Mouse (Mus musculus) right cerebral cortex, adult 2 months (tissue): ENCODE results near the gene Cnpy4.
"Not testable (repeated sequence)": the region's sequence is repeated elsewhere in the genome, so short reads cannot be mapped to it uniquely, and the experiment has no call there.

Experiments
- DNase-seq, 2 experiments: peaks; one replicate each; pipeline ENCODE4 v3.0.0; 2021 to 2022; ENCODE audit warnings: low spot score in 2 of 2

The Cnpy4 gene

DNA sequence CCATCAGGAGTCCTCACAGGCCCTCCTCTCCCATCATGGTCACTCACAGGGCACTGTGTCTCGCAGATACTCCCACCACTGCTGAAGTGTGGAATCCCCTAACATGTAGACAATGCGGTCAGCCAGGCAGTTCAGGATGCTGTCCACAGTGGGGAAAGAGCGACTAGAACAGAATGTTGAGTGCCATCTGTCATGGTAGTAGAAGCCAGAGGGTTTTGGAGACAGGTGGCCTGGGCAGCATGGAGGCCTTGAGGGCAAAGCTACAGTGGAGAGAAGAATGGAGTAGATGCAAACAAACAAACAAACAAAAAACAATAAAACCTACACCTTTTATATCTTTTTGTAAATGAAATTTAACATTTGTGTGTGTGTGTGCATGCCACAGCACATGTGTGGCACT, 14.8 kb downstream of the Cnpy4 start:
- DNase-seq, result no peak

DNA sequence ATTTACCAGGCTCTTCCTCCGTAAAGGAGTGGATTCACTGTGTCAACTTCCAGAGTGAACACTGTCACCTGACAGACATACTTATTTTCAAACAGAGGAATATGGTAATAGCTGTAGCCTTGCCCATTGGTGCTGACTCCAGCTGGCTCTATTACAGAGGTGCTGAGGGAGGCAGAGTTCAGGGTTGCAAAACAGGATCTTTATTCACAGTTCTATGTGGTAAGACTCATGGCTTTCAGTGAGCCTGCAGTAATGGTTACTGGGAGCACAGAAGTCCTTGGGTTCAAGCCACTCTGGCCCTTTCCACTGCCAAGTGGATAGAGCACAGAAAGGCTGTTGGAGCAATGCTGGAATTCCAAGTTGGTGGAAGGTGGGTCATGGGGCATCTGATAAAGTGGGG, 20.0 kb downstream of the Cnpy4 start:
- DNase-seq, result no peak

DNA sequence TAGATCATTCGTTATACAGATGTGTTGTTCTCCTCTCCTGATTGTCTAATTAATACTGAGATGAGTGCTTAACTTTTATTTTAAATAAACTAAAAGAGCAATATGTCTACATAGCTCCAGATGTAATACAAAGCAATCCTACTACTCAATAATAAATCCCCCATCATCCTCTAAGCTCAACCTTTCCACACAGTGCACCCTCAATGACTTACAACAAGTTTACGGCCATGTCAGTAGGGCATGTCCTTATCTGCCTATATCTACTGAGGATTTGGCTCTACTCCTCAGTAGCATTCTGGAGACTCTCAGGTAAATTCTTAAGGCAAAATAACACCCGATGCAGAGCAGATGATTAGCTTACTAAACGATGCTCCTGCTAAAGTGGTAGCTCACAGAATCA, 20.6 kb downstream of the Cnpy4 start:
- no peak for DNase-seq

DNA sequence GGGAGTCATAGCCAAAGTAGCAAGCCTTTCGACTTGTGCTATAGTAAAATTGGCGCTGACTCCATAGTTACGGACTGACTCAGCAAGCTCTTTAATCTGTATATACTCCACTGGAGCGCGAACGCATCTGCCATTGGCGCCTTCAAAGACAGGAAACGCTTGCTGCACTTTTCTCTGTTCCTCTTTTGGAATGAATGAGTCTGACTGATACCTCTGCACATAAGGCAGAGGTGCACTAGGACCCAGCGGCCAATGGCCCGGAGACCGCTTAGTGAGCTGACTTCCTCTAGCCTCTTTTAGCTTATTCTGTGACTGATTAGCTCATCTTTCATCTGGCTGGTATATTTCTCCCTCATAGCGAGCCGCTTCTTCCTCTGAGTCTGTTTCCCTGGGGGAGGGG, 29.3 kb downstream of the Cnpy4 start:
- DNase-seq, result not testable (repeated sequence)

DNA sequence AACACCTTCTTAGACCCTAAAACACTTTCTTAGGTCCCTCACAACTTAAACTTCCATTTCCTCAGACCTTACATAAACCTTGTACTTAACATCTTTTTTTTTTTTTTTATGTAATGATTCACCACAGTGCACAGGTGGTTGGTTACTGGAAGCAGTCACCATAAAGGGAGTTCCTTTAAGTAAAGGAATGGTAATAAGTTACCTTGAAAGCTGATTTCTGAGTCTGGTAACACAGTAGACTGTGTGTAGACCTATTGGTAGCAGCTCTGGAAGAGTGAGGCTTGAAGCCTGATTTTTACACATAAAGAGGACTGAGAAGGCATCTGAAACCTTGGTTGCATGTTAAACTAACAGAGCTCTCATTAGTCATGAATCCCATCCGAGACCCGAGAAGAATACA, 32.6 kb downstream of the Cnpy4 start:
- DNase-seq, result no peak

DNA sequence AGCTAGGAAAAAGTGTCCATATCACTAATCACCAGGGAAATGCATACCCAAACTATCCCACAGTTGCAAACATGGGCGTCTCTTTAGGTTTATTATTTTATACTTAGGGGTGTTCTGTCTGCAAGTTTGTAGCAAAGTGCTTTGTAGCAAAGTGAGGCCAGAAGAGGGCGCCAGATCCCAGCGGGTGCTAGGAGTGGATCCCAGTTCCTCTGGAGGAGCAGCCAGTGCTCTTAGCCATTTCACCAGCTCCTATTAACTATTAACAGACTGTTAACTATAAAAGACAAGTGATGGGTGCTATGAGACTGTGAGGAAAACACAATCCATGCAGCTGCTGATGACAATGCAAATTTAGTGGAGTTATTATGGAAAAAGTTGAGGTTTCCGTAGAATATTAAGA, 34.8 kb downstream of the Cnpy4 start:
- peak; percentile 85 to 90 for DNase-seq

DNA sequence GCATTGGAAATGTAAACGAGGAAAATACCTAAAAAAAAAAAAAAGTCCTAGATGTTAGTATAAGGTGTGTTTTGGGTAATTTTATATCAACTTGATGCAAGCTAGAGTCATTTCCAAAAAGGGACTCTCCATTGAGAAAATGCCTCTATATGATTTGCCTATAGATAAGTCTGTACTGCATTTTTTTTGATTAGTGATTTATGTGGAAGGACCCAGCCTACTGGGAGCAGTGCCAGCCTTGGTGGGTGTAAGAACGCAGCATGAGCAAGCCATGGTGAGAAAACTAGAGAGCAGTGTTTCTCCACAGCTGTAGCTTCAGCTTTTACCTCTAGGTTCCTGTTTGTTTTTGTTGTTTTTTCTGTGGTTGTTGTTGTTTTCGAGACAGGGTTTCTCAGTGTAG, 36.0 kb downstream of the Cnpy4 start:
- peak; percentile 31 to 41 for DNase-seq

DNA sequence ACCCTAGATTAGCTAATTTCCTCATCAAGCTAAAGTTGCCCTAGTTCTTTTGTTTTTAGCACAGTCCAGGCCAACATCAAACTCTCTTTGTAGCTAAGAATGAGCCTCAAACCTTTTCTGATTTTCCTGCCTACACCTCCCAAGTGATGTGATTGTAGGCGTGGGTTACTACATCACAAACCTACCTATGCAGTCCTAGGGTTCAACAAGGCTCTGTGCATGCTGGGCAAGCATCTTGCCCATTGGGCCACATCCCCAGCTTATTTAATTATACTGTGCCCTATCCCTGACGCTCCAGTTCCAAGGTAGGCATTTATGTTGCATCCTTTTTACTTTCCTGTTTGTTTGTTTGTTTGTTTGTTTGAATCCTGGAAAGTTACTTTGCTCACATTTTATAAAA, 38.4 kb downstream of the Cnpy4 start, which contains the start of gene Nxpe5:
TSS of gene Nxpe5 (plus strand) at position 199 of the 400 bp plus-strand sequence.
- no peak for DNase-seq

DNA sequence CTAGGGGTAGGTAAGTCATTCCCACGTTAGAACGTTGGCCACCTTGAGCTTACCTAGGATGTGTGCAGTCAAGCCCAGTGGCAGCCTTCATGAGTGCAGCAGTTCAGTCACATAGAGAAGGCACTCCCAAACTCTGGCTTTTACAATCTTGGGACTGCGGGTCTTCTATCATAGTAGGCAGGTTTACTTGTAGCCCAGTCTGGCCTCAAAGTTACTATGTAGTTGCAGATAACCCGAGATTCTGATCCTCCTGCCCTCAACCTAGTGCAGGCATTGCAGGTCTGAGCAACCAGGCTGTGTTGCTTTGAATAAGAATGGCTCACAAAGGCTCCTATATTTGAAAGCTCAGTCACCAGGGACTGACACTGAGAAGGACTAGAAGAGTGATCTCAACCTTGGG, 39.2 kb downstream of the Cnpy4 start:
- no peak for DNase-seq

DNA sequence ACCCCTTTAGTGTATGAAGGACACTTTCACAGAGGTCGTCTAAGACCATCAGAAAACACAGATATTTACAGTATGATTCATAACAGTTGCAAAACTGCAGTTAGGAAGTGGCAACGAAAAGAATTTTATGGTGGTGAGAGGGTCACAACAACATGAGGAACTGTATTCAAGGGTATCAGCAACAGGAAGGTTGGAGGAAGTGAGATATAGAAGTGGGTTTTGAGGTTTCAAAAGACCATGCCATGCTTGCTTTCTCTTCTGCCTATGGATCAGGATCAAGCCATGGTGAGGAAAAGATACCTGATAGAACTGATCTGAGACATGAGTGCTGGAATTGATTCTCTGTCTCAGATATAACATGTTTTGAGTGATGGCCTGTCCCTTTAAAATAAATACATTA, 40.1 kb downstream of the Cnpy4 start:
- DNase-seq, result no peak

DNA sequence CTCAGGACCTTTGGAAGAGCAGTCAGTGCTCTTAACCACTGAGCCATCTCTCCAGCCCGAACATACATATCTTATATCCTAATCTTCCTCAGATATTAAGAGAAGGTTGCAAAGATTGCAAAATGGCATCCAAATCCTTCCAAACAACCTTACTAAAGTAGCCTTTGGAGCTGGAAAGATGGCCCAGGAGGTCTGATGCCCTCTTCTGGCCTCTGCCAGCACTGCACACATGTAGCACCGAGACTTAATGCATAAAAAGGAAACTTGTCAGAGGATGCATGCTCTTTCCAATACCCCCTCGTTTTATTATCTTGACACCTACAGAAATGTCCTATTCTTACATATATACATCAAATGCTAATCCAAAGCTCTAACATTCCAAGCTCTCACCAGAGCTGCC, 40.7 kb downstream of the Cnpy4 start:
- peak; percentile 7 to 11 for DNase-seq

DNA sequence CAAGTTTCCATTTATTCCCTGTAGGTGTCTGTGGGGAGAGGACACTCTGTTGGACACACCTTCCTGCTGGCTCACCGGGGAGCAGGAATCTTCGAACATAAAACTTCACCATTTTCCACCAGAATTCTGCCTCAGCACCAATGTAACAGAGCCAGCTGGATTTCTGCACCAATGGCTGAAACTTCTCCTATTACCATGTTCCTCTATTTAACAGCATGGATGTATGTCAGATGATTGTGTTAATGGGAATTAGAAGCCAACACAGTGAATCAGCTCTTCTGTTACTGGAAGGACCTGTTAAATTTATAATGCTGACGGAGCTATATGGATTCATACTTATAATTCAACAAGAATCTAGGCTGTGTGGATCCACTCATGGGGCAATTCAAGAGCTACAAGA, 42.2 kb downstream of the Cnpy4 start:
- no peak for DNase-seq

DNA sequence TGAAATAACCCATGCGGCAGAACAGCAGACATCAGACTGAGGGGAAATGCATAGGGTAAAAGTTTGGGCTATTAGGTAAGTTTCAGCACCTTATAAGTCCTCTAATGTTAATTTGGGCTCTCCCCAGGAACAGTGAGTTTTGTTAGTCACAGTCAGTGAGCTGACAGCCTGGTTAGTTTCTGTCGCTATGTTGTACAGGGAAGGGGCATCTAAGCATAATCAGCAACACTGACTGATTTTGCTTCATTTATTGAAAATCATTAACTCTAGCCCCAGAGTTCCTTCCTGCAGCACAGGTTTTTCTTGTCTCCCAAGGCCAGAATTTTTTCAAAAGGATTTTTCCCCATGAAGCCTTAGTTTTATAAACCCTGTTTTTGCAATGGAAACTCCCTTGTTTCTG, 46.5 kb downstream of the Cnpy4 start:
- DNase-seq, result no peak

DNA sequence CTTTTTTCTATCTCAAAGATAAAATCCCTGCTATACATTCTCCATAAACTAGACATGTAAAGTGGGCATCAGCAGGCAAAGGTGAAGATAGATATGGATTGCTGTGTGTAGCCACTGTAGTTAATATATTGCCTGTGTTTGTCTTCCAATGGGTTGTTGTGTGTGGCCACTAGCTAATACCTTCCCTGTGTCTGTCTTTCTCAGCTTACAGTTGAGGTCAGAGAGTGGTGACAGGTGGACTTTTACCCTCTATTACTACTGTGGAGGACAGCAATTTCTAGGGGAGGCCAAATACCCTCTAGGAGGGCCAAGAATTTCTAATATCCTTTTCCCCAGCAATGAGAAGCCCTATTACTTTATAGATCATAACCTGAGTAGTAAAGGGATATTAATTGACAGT, 46.9 kb downstream of the Cnpy4 start:
- no peak for DNase-seq

DNA sequence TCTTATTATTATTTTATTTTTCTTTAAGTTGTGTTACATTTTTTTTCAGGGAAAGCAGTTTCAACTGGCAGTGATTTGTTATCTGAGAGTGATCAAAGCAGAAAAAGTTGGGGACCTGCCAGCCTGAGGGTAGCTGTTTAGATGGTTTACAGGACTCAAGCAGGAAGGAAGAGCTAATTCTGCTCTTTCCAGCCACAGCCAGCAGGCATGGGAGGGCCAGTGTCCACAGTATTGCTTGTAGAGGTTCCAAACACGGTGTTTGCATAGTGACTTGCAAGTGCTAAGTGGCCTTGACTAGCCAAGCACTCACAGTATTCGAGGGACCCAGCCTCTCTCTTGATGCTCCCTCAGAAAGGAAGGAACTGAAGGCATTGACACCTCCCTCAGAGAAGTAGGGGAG, 54.2 kb downstream of the Cnpy4 start:
- DNase-seq, result no peak
